Mouse (Mus musculus): ENCODE results near the gene Faap20. TPM values are rescaled to one million over a fixed set of nuclear protein-coding genes. Genes with fewer than 3 reads are reported as not detected.

The Faap20 gene
- polyA plus RNA-seq, 1 experiment from 2014 or later: 43.5 TPM

- no peaks in the 10 kb centered on the region for H3K9me3 ChIP-seq (ENCODE audit: control insufficient read depth, low read length)
- no peak overlapping the region for H3K4me2 ChIP-seq (replicated peaks; ENCODE audit: low read depth)
- DNase-seq (ENCODE audit: low spot score): no peak
- no peaks in the 10 kb centered on the region for H3K36me3 ChIP-seq (ENCODE audit: control insufficient read depth, insufficient read depth, low read length)
- H3K4me1 ChIP-seq (replicated peaks; ENCODE audit: control insufficient read depth, insufficient read depth): no peaks in the 10 kb centered on the region
- WGBS: 82% methylated on average over 7 of the region's 7 CpGs
- no peaks in the 10 kb centered on the region for H3K27me3 ChIP-seq (ENCODE audit: control insufficient read depth, insufficient read depth, low read length)
- no peak for TF ChIP-seq EP300 (optimal IDR thresholded peaks at IDR 0.05)
- no peak for TF ChIP-seq CTCF (IDR thresholded peaks at IDR 0.05; ENCODE audit: low read depth)
- H3K27ac ChIP-seq (replicated peaks): no peak overlapping the region
- H3K9ac ChIP-seq (ENCODE audit: low read length): no peak overlapping the region
- ATAC-seq (ENCODE audit: low FRiP score, low TSS enrichment): no peak
- no peak overlapping the region for H3K4me3 ChIP-seq (ENCODE audit: low read depth, low read length)
Observed at GRCm38 (mm10) chr4:155304508-155305096, 55.0 kb downstream of the Faap20 start.

GRCm38 (mm10) chr4:155305531-155306031 is 56.0 kb downstream of the Faap20 start:
- WGBS: 70% methylated on average over 8 of the region's 8 CpGs
- DNase-seq (ENCODE audit: low spot score): no peak
- Histone ChIP-seq H3K4me2 (replicated peaks; ENCODE audit: low read depth) (no peak overlapping the region), H3K36me3 (ENCODE audit: control insufficient read depth, insufficient read depth, low read length) (no peaks in the 10 kb centered on the region), H3K4me1 (replicated peaks; ENCODE audit: control insufficient read depth, insufficient read depth) (no peaks in the 10 kb centered on the region), H3K4me3 (ENCODE audit: low read depth, low read length) (no peak overlapping the region), H3K27ac (replicated peaks) (no peak overlapping the region), H3K27me3 (ENCODE audit: control insufficient read depth, insufficient read depth, low read length) (no peaks in the 10 kb centered on the region), H3K9me3 (ENCODE audit: control insufficient read depth, low read length) (no peaks in the 10 kb centered on the region), H3K9ac (ENCODE audit: low read length) (no peak overlapping the region)
- no peak for ATAC-seq (ENCODE audit: low FRiP score, low TSS enrichment)
- TF ChIP-seq CTCF (IDR thresholded peaks at IDR 0.05; ENCODE audit: low read depth) (no peak), EP300 (optimal IDR thresholded peaks at IDR 0.05) (no peak)

Other genes with a start within 250 kb of the Faap20 start
- 15.4 and 18.3 TPM in 2 replicates for gene Plch2, start 193.0 kb upstream of the Faap20 start, polyA plus RNA-seq (2015; fragmentation: Nextera tagmentation; extraction: Ambion mirVana)
- gene Pex10, start 182.8 kb upstream of the Faap20 start, polyA plus RNA-seq (2015; fragmentation: Nextera tagmentation; extraction: Ambion mirVana): 10.3 and 10.5 TPM in 2 replicates
- gene Rer1, start 163.4 kb upstream of the Faap20 start, polyA plus RNA-seq (2015; fragmentation: Nextera tagmentation; extraction: Ambion mirVana): 182 and 185 TPM in 2 replicates
- gene Morn1, start 163.2 kb upstream of the Faap20 start, polyA plus RNA-seq (2015; fragmentation: Nextera tagmentation; extraction: Ambion mirVana): 3.2 and 3.6 TPM in 2 replicates
- 9.7 and 10.8 TPM in 2 replicates for gene Ski, start 27.2 kb upstream of the Faap20 start, polyA plus RNA-seq (2015; fragmentation: Nextera tagmentation; extraction: Ambion mirVana)
- gene Prkcz, start 111.6 kb downstream of the Faap20 start, polyA plus RNA-seq (2015; fragmentation: Nextera tagmentation; extraction: Ambion mirVana): 11.3 and 13.3 TPM in 2 replicates
- gene Gabrd, start 148.3 kb downstream of the Faap20 start, polyA plus RNA-seq (2015; fragmentation: Nextera tagmentation; extraction: Ambion mirVana): 0.05 TPM in 1 of 2 replicates, not detected in the other
- 0.34 and 0.79 TPM in 2 replicates for gene Cfap74, start 159.4 kb downstream of the Faap20 start, polyA plus RNA-seq (2015; fragmentation: Nextera tagmentation; extraction: Ambion mirVana)
- 0.21 TPM in 1 of 2 replicates, not detected in the other for gene Tmem52, start 219.3 kb downstream of the Faap20 start, polyA plus RNA-seq (2015; fragmentation: Nextera tagmentation; extraction: Ambion mirVana)
- gene Gnb1, start 241.6 kb downstream of the Faap20 start, polyA plus RNA-seq (2015; fragmentation: Nextera tagmentation; extraction: Ambion mirVana): 263 and 272 TPM in 2 replicates

All from stomach, postnatal 0 days (tissue).